Mouse (Mus musculus) embryonic fibroblast, embryonic 13.5 days (primary cell): ENCODE measurements at regions not wholly inside any gene's neighbourhood (a gene's known extent, or its start where the extent isn't known, plus 50 kb on each side); places are given as distances from the start of the nearest gene placed in this dataset.

Source experiments
- H3K27ac ChIP-seq: 2 replicates; pipeline ENCODE4 v1.5.1; 2012; ENCODE audit warnings: low read length, control low read depth, inconsistent platforms; ENCODE audit not compliant: insufficient read depth
- H3K4me1 ChIP-seq: 2 replicates; pipeline ENCODE4 v1.6.1; 2011; ENCODE audit warnings: low read length; ENCODE audit not compliant: control insufficient read depth, insufficient read depth
- H3K4me3 ChIP-seq: 2 replicates; pipeline ENCODE4 v1.5.1; 2011; ENCODE audit warnings: mild to moderate bottlenecking, control low read depth, low read length; ENCODE audit not compliant: insufficient read depth
- CTCF ChIP-seq: IDR thresholded peaks from 2 replicates; pipeline ENCODE4 v1.5.1; 2011; ENCODE audit warnings: mild to moderate bottlenecking, control low read depth, low read length, moderate library complexity, borderline replicate concordance; ENCODE audit not compliant: insufficient read depth
- POLR2A ChIP-seq: IDR thresholded peaks from 2 replicates; pipeline ENCODE4 v1.6.1; 2011; ENCODE audit warnings: low read depth, mild to moderate bottlenecking, control low read depth, low read length, moderate library complexity

- Histone ChIP-seq H3K4me1 (no peaks in the 10 kb centered on the region), H3K27ac (no peak overlapping the region), H3K4me3 (no peak overlapping the region)
- TF ChIP-seq POLR2A, result no peak
Observed at GRCm38 (mm10) chr9:14006233-14006984, 178.9 kb downstream of the Fam76b start.

- no peak overlapping the region for H3K4me3 ChIP-seq
- H3K4me1 ChIP-seq, result no peaks in the 10 kb centered on the region
- TF ChIP-seq POLR2A (no peak), CTCF (no peak)
- H3K27ac ChIP-seq, result no peak overlapping the region
Observed at GRCm38 (mm10) chr9:14009451-14009850, 181.9 kb downstream of the Fam76b start.

GRCm38 (mm10) chr9:14010261-14010949 is 182.9 kb downstream of the Fam76b start:
- Histone ChIP-seq H3K27ac (no peak overlapping the region), H3K4me3 (no peak overlapping the region), H3K4me1 (no peaks in the 10 kb centered on the region)
- TF ChIP-seq CTCF (no peak), POLR2A (no peak)

GRCm38 (mm10) chr9:14024216-14024615 is 196.7 kb downstream of the Fam76b start:
- no peak overlapping the region for H3K4me3 ChIP-seq
- no peak for TF ChIP-seq POLR2A
- TF ChIP-seq CTCF, result no peak
- H3K4me1 ChIP-seq, result no peaks in the 10 kb centered on the region
- H3K27ac ChIP-seq, result no peak overlapping the region

GRCm38 (mm10) chr9:14024701-14025100 is 197.2 kb downstream of the Fam76b start:
- no peaks in the 10 kb centered on the region for H3K4me1 ChIP-seq
- TF ChIP-seq POLR2A (no peak), CTCF (no peak)
- H3K4me3 ChIP-seq, result no peak overlapping the region
- H3K27ac ChIP-seq, result no peak overlapping the region

GRCm38 (mm10) chr9:14028056-14028455 is 200.5 kb downstream of the Fam76b start:
- TF ChIP-seq POLR2A (no peak), CTCF (no peak)
- Histone ChIP-seq H3K4me1 (no peaks in the 10 kb centered on the region), H3K27ac (no peak overlapping the region)

GRCm38 (mm10) chr9:14031358-14032047 is 204.0 kb downstream of the Fam76b start:
- Histone ChIP-seq H3K4me1 (peaks cover 2% of the 10 kb centered on the region; the same call in 1 of the 2 replicates), H3K27ac (no peak overlapping the region), H3K4me3 (no peak overlapping the region)
- TF ChIP-seq CTCF, result no peak
- no peak for TF ChIP-seq POLR2A

More at GRCm38 (mm10) chr9:14028056-14028455, 200.5 kb downstream of the Fam76b start:
- H3K4me3 ChIP-seq, result no peak overlapping the region

GRCm38 (mm10) chr9:14032048-14032362 is 204.5 kb downstream of the Fam76b start:
- no peak for TF ChIP-seq POLR2A
- TF ChIP-seq CTCF, result no peak

GRCm38 (mm10) chr9:14035526-14035925 is 208.0 kb downstream of the Fam76b start:
- TF ChIP-seq POLR2A, result no peak
- no peak for TF ChIP-seq CTCF
- no peak overlapping the region for H3K4me3 ChIP-seq
- H3K27ac ChIP-seq, result no peak overlapping the region
- H3K4me1 ChIP-seq, result peaks cover 2% of the 10 kb centered on the region; the same call in 1 of the 2 replicates

More at GRCm38 (mm10) chr9:14032048-14032362, 204.5 kb downstream of the Fam76b start:
- no peak overlapping the region for H3K4me3 ChIP-seq
- peaks cover 2% of the 10 kb centered on the region; the same call in 1 of the 2 replicates for H3K4me1 ChIP-seq
- H3K27ac ChIP-seq, result no peak overlapping the region
